Mouse (Mus musculus): Measurements from ENCODE around the gene Zfp36l1. TPM values are rescaled to one million over a fixed set of nuclear protein-coding genes. Genes with fewer than 3 reads are reported as not detected.
A peak's percentile ranks its signal among the peaks of the same experiment; 100 is the strongest.

Zfp36l1 gene
- total RNA-seq, 2 experiments from 2014 or later: 80.4 to 90.5 TPM

DNA sequence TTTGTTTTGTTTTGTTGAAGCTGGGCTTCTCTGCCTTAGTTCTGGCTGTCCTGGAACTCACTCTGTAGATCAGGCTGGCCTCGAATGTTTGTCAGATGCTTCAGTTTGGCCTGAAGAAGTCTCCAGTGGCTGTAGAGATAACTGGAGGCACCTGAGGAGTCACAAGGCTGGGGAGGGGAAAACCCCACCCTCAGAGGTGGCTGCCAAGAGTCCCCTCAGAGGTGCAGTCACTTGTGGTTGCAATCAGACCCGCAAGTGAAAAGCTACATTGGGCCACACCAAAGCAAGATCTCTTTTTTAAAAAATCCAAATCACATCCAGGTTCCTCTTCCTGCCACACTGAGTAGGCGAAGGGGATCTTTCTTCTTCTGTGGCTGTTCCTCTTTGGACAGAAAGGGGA lies 43.8 kb downstream of the Zfp36l1 start:
- DNase-seq: no peak

DNA sequence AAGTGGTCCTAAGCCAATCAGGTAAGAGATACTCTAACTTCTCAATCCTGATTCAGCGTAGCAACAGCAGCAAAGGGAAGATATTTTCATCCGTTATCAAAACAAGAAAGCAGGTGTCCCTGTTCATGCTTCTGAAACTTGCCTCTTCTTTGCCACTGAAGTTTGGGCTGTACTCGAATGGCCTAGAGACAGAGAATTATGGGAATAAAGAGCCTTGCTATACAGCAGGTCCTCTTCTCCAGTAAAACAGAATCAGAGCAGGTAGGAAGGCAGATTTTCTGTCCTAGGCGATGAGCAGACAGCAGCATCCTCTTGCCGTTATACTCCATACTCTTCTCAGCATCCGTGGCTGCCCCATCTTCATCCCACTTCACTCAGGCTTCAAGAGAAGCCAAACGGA lies 44.8 kb downstream of the Zfp36l1 start:
- no peak for DNase-seq

DNA sequence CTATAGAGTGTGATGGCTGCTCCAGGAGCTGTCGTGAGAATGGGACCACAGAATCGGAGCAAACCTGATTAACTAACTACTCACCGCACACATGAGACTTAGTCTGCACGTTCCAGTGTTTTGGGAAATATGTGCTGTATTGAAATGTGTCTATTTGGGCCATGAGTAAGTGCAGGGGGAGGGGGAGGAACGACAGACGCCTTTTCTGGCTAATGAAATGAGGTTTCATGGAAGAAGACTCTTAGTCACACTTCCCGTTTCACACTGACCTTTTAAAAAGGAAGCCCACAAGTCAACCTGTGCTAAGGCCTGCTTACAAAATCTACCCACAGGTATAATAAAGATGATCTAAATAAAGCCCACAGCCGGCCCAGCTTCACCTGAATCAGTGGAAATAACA lies 47.8 kb downstream of the Zfp36l1 start:
- DNase-seq: no peak

DNA sequence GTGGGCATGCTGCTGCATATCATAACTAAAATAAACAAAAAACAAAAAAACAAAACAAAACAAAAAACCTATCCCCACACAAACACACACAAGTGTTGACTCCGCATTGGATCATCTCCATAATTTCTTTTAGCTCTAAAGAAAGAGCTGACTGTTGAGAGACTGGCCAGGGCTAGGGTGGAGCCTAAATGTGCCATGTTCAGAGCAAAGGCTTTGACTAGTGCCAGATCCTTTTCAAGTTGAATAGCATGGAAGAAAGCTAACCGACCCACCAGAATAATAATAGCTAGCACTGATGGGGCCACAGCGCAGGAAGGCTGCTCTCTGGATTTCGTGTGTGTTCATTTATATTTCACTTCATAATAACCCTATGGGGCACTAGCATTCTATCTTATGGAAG lies 48.5 kb downstream of the Zfp36l1 start:
- no peak for DNase-seq

DNA sequence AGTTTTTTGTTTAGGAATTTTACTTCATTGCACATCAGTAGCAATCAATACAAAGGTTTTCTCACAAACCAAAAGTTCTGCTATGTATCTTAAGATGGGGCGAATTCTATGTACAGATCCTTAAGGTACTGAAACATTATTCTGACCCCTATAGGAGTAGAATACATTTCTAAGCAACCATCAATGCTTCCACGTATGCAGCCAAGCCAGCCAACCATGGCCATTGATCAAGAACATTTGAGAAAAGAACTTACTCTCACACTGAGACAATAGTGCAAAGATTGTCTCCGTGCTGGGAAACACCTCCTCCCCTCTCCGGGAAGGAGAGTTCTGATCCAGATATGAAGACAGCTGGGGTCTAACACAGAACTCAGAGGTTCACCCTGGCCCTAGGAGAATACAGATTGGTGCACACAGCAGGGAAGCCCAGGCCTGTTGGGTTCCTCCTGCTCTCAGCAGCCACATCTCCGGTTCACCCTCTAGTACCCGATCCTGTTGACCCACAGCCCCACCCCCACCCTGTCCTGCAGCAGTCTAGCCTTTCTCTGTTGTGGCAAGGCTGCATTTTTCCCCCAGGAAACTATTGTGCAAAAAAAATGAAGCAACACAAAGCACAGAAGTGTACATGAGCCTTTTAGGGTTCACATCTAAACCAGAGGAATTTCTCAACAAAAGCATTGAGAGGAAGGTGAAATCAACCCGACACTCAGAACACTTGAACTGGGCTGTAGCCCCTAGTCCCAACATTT lies 49.2 kb downstream of the Zfp36l1 start:
- DNase-seq: no peak

DNA sequence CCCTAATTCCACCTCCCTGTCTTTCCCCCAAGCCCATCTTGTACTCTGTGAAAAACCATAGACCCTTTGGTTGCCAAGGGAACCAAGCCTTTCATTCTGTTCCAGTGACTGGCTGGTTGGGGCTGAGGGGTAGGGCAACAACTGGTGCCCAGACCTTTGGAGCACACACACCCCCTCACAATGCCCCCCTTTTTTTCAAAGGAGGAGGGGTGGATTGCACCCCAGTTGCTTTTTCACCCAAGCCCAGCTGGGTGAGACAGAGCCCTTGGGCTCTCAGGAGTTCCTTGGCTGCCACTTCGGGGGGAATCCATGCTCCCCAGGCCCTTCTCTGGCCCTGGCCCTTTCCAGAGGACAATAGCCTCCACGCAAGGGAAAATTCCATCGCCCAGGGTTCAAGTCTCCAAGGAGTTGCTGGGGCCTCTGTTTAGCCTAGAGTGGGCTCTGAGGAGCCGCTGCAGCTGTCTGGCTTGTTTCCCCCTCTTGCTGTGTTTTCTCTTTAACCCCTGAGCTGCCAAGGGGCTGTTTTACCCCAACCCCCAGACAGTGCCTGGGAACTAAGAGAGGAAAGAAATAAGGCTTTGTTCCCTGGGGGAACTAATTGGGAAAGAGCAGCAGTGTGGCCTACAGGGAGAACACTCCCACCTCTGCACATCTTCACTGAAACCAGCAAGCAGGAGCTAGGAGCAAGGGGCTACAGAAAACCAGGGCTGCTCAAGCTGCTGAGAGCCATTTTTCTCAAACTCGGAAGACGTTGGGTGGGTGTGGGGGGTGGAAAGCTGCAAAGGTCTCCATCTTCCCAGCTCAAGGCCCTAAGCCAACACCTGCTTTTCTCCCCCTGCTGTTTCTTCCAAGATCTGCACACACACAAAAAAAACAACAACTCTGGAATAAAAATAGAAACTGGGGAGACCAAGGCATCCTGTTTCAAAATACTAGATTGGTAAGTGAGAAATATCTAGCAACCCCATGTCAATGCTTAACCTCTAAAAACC lies 50.1 kb downstream of the Zfp36l1 start:
- DNase-seq: peak; percentile 24

DNA sequence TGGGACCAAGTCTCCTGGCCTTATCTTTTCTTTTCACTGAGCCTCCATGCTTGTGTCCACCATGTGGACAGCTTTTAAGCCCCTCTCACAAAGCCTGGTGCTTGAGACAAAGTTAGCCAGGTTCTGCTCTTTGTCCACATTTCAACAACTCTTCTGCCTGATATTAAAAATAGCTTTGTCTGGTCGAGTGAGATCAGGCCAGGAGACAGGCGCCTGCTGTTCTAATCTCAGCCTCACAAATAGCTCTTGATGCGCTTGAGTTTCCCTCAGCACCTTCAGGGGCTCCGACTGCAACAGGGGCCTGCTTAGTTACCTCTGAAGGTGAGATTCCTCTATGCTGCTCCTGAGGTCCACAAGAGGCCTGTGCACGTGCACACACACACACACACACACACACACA lies 51.0 kb downstream of the Zfp36l1 start:
- no peak for DNase-seq

DNA sequence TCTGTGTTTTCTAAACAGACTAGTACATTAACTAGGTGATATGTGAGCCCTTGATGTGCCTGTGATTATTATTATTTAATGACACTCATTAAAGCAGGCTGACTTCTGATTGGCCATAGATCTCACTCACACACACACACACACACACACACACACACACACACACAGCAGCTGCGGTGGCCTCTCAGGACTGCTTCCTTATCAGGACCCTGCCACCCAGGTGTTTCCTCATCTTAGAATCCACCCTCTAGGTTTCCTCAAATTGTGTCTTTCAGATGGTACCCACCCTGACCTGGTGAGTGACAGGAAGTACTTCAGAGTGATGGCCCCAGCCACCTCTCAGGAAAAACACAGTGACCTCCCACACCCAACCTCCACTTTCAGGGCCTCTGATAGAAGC lies 52.0 kb downstream of the Zfp36l1 start:
- DNase-seq: no peak

DNA sequence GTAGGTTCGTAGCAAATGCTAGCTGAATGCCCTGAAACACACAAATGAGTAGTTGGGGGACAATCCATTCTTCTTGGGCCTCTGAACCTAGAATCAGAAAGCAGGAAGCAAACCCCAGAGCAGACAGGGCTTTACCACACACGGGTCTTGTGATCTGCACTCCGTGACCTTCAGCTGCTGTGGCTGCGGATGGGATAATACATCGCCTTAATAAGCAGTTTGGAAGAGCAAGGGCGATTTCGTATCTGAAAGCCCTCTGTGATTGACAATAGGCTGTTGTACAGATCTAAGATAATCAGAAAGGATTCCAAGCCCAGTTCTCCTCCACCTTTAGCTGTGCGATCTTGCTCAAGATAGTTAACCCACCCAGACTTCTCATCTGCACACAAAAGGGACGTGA lies 52.5 kb downstream of the Zfp36l1 start:
- DNase-seq: no peak

DNA sequence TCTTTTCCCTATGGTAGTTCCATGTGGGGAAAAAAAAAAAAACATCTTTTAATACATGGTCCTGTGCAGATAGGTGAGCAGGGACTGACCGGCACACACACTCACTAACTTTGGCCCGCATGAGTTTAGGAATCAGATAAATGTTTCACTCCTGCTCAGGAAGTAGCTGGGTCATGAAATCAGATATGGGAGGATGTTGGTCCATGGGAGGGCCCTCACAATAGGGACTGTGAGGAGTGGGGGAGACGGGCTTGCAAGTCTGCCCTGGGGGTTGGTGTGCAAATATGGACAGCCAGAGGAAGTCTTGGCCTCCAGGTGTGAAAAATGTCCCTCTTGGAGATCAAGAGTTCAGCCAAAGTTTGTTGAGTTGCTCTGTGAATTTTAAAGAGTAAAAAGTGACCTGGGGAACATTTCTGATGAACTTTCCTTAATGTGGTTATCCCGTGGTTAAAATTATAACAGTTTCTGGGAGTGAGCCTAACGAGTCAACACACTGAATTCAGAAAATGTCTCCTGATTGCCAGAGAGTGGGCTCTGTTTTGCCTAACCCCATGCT lies 53.0 kb downstream of the Zfp36l1 start:
- DNase-seq: no peak

Other genes with a start within 250 kb of the Zfp36l1 start
- gene Actn1, start 147.4 kb upstream of the Zfp36l1 start, total RNA-seq (2021): 10 to 100 TPM; 30.0 to 38.8 TPM

Measured in gastrocnemius, postnatal 10 days (tissue).